Mouse (Mus musculus) embryonic fibroblast, embryonic 13.5 days (primary cell): Measurements from ENCODE around the gene Golgb1.

Experiments used
- CTCF ChIP-seq: IDR thresholded peaks from 2 replicates; pipeline ENCODE4 v1.5.1; 2011; ENCODE audit warnings: mild to moderate bottlenecking, control low read depth, low read length, moderate library complexity, borderline replicate concordance; ENCODE audit not compliant: insufficient read depth
- POLR2A ChIP-seq: IDR thresholded peaks from 2 replicates; pipeline ENCODE4 v1.6.1; 2011; ENCODE audit warnings: low read depth, mild to moderate bottlenecking, control low read depth, low read length, moderate library complexity

DNA sequence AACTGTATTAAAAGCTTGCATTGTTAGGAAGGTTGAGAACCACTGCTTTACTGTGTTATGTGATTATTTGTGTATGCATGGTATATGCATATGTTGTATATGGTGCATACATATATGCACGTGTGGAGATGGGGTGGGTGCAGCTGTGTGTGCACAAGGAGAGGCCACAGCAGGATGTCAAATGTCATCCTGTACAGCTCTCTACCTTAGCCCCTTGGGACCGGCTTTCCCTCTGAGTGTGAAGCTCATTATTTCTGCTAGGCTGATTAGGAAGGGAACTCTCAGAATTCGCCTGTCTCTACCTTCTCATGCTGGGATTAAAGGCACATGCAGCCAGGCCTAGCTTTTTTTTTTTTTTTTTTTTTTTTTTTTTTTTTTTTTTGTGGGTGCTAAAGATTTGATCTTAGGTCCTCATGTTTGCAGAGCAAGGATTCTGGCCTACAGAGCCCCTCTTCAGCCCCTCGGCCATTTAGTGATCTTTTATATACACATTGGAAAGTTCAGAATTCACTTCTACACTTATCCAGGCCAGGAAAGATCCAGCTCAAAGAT, 72.8 kb downstream of the Golgb1 start:
- TF ChIP-seq CTCF (no peak), POLR2A (no peak)
